Mouse (Mus musculus) CD4-positive helper T cell, adult 2 months (primary cell): ENCODE results near the gene Krt90.
"Not testable (repeated sequence)": the region's sequence is repeated elsewhere in the genome, so short reads cannot be mapped to it uniquely, and the experiment has no call there.

ENCODE experiments used
- DNase-seq: peaks from one replicate; pipeline ENCODE4 v3.0.0-alpha.2; 2012; ENCODE audit warnings: low read depth, missing footprints, low spot score

The Krt90 gene

DNA sequence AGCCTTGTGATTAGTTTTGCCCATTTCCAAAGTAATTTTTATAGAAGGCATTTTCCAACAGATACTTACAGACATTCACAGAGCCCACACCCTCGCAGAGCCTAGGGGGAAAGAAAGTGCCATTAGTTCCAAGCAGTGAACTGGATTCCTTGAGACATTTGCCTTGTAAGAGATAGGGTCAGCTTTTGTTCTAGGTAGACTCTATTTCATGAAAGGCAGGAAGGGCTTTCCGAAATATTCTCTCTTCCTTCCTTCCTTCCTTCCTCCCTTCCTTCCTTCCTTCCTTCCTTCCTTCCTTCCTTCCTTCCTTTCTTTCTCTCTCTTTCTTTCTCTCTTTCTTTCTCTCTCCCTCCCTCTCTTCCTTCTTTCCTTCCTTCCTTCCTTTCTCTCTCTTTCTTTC, 45.6 kb downstream of the Krt90 start, which contains the start of gene Gm49425:
TSS of gene Gm49425 (minus strand) at position 101 of the 400 bp plus-strand sequence.
- DNase-seq, result not testable (repeated sequence)

GRCm38 (mm10) chr15:101508247-101508646, 54.5 kb downstream of the Krt90 start:
- no peak for DNase-seq

GRCm38 (mm10) chr15:101506896-101507758, 55.6 kb downstream of the Krt90 start:
- DNase-seq, result no peak
